Mouse (Mus musculus) lung, embryonic 16.5 days (tissue): ENCODE results near the gene Vat1l. TPM values are rescaled to one million over a fixed set of nuclear protein-coding genes. Genes with fewer than 3 reads are reported as not detected.
A peak's percentile ranks its signal among the peaks of the same experiment; 100 is the strongest.

Source experiments
- ATAC-seq: fragments of 200-750 bp; cut with Nextera tagmentation; 2 replicates; pipeline ENCODE4 v1.8.0; 2017; ENCODE audit warnings: low read depth, mild to moderate bottlenecking, moderate library complexity
- H3K27ac ChIP-seq: fragments of 300-500 bp; sonication (generic); 2 replicates; pipeline ENCODE4 v1.5.1; 2014; ENCODE audit warnings: mild to moderate bottlenecking, control low read depth, low read length
- H3K27me3 ChIP-seq: fragments of 300-500 bp; sonication (generic); 2 replicates; pipeline ENCODE4 v1.6.1; 2014; ENCODE audit warnings: low read depth, low read length, mixed read lengths; ENCODE audit not compliant: control insufficient read depth, insufficient read depth
- H3K36me3 ChIP-seq: fragments of 300-500 bp; sonication (generic); 2 replicates; pipeline ENCODE4 v1.6.1; 2014; ENCODE audit warnings: low read length; ENCODE audit not compliant: control insufficient read depth, insufficient read depth
- H3K4me1 ChIP-seq: fragments of 300-500 bp; sonication (generic); replicated peaks from 2 replicates; pipeline ENCODE4 v1.6.1; 2014; ENCODE audit warnings: low read length, mixed read lengths; ENCODE audit not compliant: control insufficient read depth, insufficient read depth
- H3K4me2 ChIP-seq: fragments of 300-500 bp; sonication (generic); 2 replicates; pipeline ENCODE4 v1.6.1; 2014; ENCODE audit warnings: low read depth, low read length, control low read depth
- H3K4me3 ChIP-seq: fragments of 300-500 bp; sonication (generic); 2 replicates; pipeline ENCODE4 v1.5.1; 2014; ENCODE audit warnings: mild to moderate bottlenecking, low read length, control low read depth
- H3K9ac ChIP-seq: fragments of 300-500 bp; sonication (generic); 2 replicates; pipeline ENCODE4 v1.6.1; 2014; ENCODE audit warnings: low read length, control low read depth
- H3K9me3 ChIP-seq: fragments of 300-500 bp; sonication (generic); 2 replicates; pipeline ENCODE4 v1.6.1; 2016; ENCODE audit warnings: low read length; ENCODE audit not compliant: control insufficient read depth
- WGBS: fragments of 180-500 bp; shearing (Covaris S2); extraction: QIAGEN DNeasy Blood & Tissue Kit; methylation state at CpG from one replicate; pipeline ENCODE4 v1.1.7; 2014; 5-methylcytosine and 5-hydroxymethylcytosine counted together
- polyA plus RNA-seq: library from polyadenylated mRNA; unstranded; fragments of >200 nt; fragmentation: Nextera tagmentation; extraction: Ambion mirVana; gene quantifications from 2 replicates; pipeline ENCODE4 v1.2.1, GENCODE M21; 2015

Gene Vat1l
- polyA plus RNA-seq, 1 experiment from 2014 or later: 1.0 TPM

GRCm38 (mm10) chr8:114401679-114402078 is 196.3 kb downstream of the Vat1l start:
- Histone ChIP-seq H3K4me3 (no peak overlapping the region), H3K4me2 (no peak overlapping the region), H3K9ac (no peak overlapping the region), H3K27me3 (no peaks in the 10 kb centered on the region), H3K4me1 (no peaks in the 10 kb centered on the region), H3K36me3 (no peaks in the 10 kb centered on the region), H3K27ac (no peak overlapping the region), H3K9me3 (no peaks in the 10 kb centered on the region)
- 49% methylated on average over 7 of the region's 7 CpGs for WGBS
- no peak for ATAC-seq

DNA sequence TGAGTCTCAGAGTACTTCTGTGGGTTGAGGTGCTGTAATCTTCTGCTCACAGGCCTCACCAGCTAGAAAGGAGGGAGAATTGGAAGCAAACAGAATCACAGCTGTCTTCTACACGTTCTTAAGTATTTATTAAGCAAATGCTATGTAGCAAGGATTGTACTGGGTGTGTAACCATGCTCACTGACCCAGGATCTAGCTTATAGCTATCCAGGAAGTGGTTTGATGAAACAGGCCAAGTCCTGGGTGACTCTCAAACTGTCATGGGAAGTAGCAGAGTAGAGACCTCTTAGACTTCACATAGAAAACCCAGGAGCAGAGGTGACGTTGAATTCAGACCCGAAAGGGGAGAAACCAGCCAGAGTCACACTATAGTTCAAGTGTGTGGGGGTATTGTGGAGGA is 206.0 kb downstream of the Vat1l start:
- Histone ChIP-seq H3K9me3 (no peaks in the 10 kb centered on the region; the same call in 1 of the 2 replicates), H3K27me3 (no peaks in the 10 kb centered on the region), H3K9ac (no peak overlapping the region), H3K27ac (no peak overlapping the region), H3K4me1 (no peaks in the 10 kb centered on the region), H3K4me3 (no peak overlapping the region), H3K36me3 (no peaks in the 10 kb centered on the region), H3K4me2 (no peak overlapping the region)
- no peak for ATAC-seq
- WGBS: 66% methylated on average over 3 of the region's 3 CpGs

- ATAC-seq: 0 out of 2 replicates have a peak, but pooled peaks have one; percentile 23
- WGBS: 59% methylated on average over 8 of the region's 8 CpGs
Measured at GRCm38 (mm10) chr8:114417786-114418185, 212.4 kb downstream of the Vat1l start, which contains the start of gene Clec3a. Gene Clec3a (plus strand): TSS chr8:114418086.

DNA sequence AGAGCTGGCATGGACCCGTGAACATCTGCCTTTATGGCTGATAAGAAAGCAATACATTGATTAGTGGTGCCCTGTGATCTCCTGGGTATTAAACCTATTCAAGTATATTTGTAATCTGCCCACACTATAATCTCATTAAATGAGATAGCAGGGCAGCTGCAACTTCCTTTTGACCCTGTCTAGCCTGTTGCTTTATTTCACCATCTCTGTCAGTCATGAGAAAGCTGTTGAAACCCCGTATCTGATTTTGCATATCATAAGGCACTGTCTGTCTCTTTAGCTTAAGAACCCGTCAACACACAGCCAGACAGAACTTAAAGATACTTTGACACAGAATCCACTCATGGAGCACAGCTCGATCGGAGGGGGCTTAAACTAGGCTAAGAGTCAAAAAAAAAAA is 213.1 kb downstream of the Vat1l start:
- H3K4me3 ChIP-seq: no peak overlapping the region
- H3K36me3 ChIP-seq: no peaks in the 10 kb centered on the region
- H3K27me3 ChIP-seq: no peaks in the 10 kb centered on the region
- WGBS: 72% methylated on average over 5 of the region's 5 CpGs
- ATAC-seq: no peak
- no peaks in the 10 kb centered on the region; the same call in 1 of the 2 replicates for H3K4me1 ChIP-seq
- H3K27ac ChIP-seq: no peak overlapping the region
- no peak overlapping the region for H3K9ac ChIP-seq
- H3K9me3 ChIP-seq: no peaks in the 10 kb centered on the region; the same call in 1 of the 2 replicates
- H3K4me2 ChIP-seq: no peak overlapping the region

More at GRCm38 (mm10) chr8:114417786-114418185, 212.4 kb downstream of the Vat1l start, which contains the start of gene Clec3a:
- no peaks in the 10 kb centered on the region; the same call in 1 of the 2 replicates for H3K9me3 ChIP-seq
- H3K4me1 ChIP-seq: no peaks in the 10 kb centered on the region; the same call in 1 of the 2 replicates
- no peak within 1 kb of the TSS for H3K4me3 ChIP-seq
- no peak within 1 kb of the TSS for H3K27ac ChIP-seq
- no peaks in the 10 kb centered on the region for H3K36me3 ChIP-seq
- H3K4me2 ChIP-seq: no peak within 1 kb of the TSS
- no peak within 1 kb of the TSS for H3K9ac ChIP-seq
- H3K27me3 ChIP-seq: no peaks in the 10 kb centered on the region

DNA sequence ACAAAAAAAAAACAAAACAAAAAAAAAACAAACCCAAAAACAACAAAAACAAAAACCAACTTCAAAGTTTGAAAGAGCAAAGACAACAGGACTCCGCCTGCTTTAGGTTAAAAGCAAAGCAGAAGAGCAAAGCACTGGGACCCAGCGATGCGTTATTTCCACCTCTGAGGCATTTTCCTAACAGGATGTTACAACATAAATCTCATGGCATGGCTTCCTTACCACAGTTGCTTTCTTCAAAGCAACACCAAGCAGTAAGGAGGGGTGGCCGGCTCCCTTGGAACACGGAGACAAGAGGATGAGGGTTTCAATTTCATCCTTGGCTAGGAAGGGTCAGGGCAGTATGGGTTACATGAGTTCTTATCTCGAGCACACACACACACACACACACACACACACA is 213.5 kb downstream of the Vat1l start:
- no peak overlapping the region for H3K9ac ChIP-seq
- H3K4me1 ChIP-seq: no peaks in the 10 kb centered on the region; the same call in 1 of the 2 replicates
- H3K27me3 ChIP-seq: no peaks in the 10 kb centered on the region
- H3K9me3 ChIP-seq: no peaks in the 10 kb centered on the region; the same call in 1 of the 2 replicates
- ATAC-seq: no peak
- no peak overlapping the region for H3K27ac ChIP-seq
- 36% methylated on average over 6 of the region's 6 CpGs for WGBS
- H3K36me3 ChIP-seq: no peaks in the 10 kb centered on the region
- H3K4me3 ChIP-seq: no peak overlapping the region
- no peak overlapping the region for H3K4me2 ChIP-seq

DNA sequence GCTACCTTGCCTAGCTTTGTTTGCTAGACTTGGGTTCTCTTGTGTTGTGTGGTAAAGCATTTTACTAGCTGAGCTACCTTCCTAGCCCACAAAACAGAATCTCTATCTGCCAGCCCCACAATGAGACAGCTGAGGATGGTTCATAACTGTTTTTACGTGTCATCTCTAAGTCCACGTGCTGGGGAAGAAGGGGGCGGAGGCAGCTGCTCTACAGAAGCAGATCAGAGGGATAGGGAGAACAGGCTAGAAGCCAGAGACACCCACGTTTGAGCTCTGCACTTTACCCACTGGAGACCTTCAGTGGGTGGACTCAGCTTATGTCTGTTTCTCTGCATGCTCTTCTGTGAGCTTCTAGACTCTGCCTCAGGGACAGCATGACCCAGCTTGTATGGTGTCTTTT is 216.1 kb downstream of the Vat1l start:
- Histone ChIP-seq H3K27ac (no peak overlapping the region), H3K36me3 (no peaks in the 10 kb centered on the region), H3K4me1 (no peaks in the 10 kb centered on the region; the same call in 1 of the 2 replicates), H3K4me2 (no peak overlapping the region), H3K4me3 (no peak overlapping the region), H3K27me3 (no peaks in the 10 kb centered on the region), H3K9me3 (no peaks in the 10 kb centered on the region), H3K9ac (no peak overlapping the region)
- ATAC-seq: no peak
- WGBS: 71% methylated on average over 4 of the region's 4 CpGs

Other genes with a start within 250 kb of the Vat1l start
- 16.7 and 22.3 TPM in 2 replicates for gene Nudt7, start 72.1 kb upstream of the Vat1l start, polyA plus RNA-seq
- 0.38 and 0.92 TPM in 2 replicates for gene Clec3a, start 212.5 kb downstream of the Vat1l start, polyA plus RNA-seq
- 19.2 and 20.2 TPM in 2 replicates for gene Wwox, start 234.0 kb downstream of the Vat1l start, polyA plus RNA-seq